Mouse (Mus musculus) cerebellum, adult (tissue): Measurements from ENCODE around the gene Eif4e2.

ENCODE experiments used
- ATAC-seq: cut with Nextera tagmentation; 2 replicates; pipeline ENCODE4 v1.9.2; 2017; ENCODE audit warnings: mild to moderate bottlenecking, moderate library complexity, mixed read lengths; ENCODE audit not compliant: insufficient number of reproducible peaks, low FRiP score, low TSS enrichment

Eif4e2 gene

GRCm38 (mm10) chr1:87257691-87258090 lies 44.0 kb downstream of the Eif4e2 start:
- no peak for ATAC-seq

GRCm38 (mm10) chr1:87258484-87258883 lies 44.8 kb downstream of the Eif4e2 start:
- no peak for ATAC-seq

- no peak for ATAC-seq
Observed at GRCm38 (mm10) chr1:87259316-87259715, 45.6 kb downstream of the Eif4e2 start.

GRCm38 (mm10) chr1:87263257-87263656 lies 49.5 kb downstream of the Eif4e2 start:
- no peak for ATAC-seq

- no peak for ATAC-seq
Observed at GRCm38 (mm10) chr1:87263796-87264133, 50.1 kb downstream of the Eif4e2 start.

GRCm38 (mm10) chr1:87264134-87265006 lies 50.7 kb downstream of the Eif4e2 start, which contains the start of gene Efhd1:
TSS of gene Efhd1 (plus strand) at chr1:87264363.
- ATAC-seq, result no peak

- ATAC-seq, result no peak
Observed at GRCm38 (mm10) chr1:87265200-87265599, 51.5 kb downstream of the Eif4e2 start.

GRCm38 (mm10) chr1:87266296-87267090 lies 52.8 kb downstream of the Eif4e2 start:
- ATAC-seq, result no peak

GRCm38 (mm10) chr1:87270204-87270603 lies 56.5 kb downstream of the Eif4e2 start:
- ATAC-seq, result no peak

- ATAC-seq, result no peak; the same call in 1 of the 2 replicates
Observed at GRCm38 (mm10) chr1:87270641-87271467, 57.1 kb downstream of the Eif4e2 start.

GRCm38 (mm10) chr1:87271596-87271995 lies 57.9 kb downstream of the Eif4e2 start:
- no peak for ATAC-seq

GRCm38 (mm10) chr1:87272462-87272861 lies 58.7 kb downstream of the Eif4e2 start:
- ATAC-seq, result no peak

GRCm38 (mm10) chr1:87273514-87273942 lies 59.8 kb downstream of the Eif4e2 start:
- peak; percentile 78 for ATAC-seq

- no peak for ATAC-seq
Observed at GRCm38 (mm10) chr1:87274134-87274533, 60.4 kb downstream of the Eif4e2 start.

GRCm38 (mm10) chr1:87275151-87275550 lies 61.4 kb downstream of the Eif4e2 start:
- ATAC-seq, result no peak

GRCm38 (mm10) chr1:87276056-87276455 lies 62.3 kb downstream of the Eif4e2 start:
- ATAC-seq, result no peak

- no peak for ATAC-seq
Observed at GRCm38 (mm10) chr1:87280281-87280680, 66.6 kb downstream of the Eif4e2 start.

- no peak for ATAC-seq
Observed at GRCm38 (mm10) chr1:87281599-87282412, 68.1 kb downstream of the Eif4e2 start.

GRCm38 (mm10) chr1:87282413-87282788 lies 68.7 kb downstream of the Eif4e2 start:
- ATAC-seq, result no peak
